Mouse (Mus musculus) heart, postnatal 0 days (tissue): ENCODE results near the gene Cacna2d1. TPM values are rescaled to one million over a fixed set of nuclear protein-coding genes. Genes with fewer than 3 reads are reported as not detected.

Experiments
- ATAC-seq: fragments of 200-750 bp; cut with Nextera tagmentation; 2 replicates; pipeline ENCODE4 v1.8.0; 2017; ENCODE audit warnings: low read depth, moderate number of reproducible peaks, moderate library complexity; ENCODE audit not compliant: insufficient read depth
- DNase-seq: peaks from one replicate; pipeline ENCODE4 v3.0.0-alpha.2; 2016; ENCODE audit warnings: low spot score
- H3K27ac ChIP-seq: fragments of 300-500 bp; sonication (generic); 2 replicates; pipeline ENCODE4 v1.5.1; 2014; ENCODE audit warnings: low read depth, mild to moderate bottlenecking
- H3K27me3 ChIP-seq: fragments of 300-500 bp; sonication (generic); 2 replicates; pipeline ENCODE4 v1.6.1; 2014; ENCODE audit warnings: low read length, mixed read lengths; ENCODE audit not compliant: control insufficient read depth, insufficient read depth
- H3K36me3 ChIP-seq: fragments of 300-500 bp; sonication (generic); replicated peaks from 2 replicates; pipeline ENCODE4 v1.6.1; 2014; ENCODE audit warnings: low read length, mixed read lengths; ENCODE audit not compliant: control insufficient read depth, insufficient read depth
- H3K4me1 ChIP-seq: fragments of 300-500 bp; sonication (generic); 2 replicates; pipeline ENCODE4 v1.6.1; 2014; ENCODE audit warnings: antibody characterized with exemption; ENCODE audit not compliant: control insufficient read depth, insufficient read depth
- H3K4me2 ChIP-seq: fragments of 300-500 bp; sonication (generic); 2 replicates; pipeline ENCODE4 v1.6.1; 2014; ENCODE audit warnings: low read depth, mild to moderate bottlenecking, low read length, moderate library complexity
- H3K4me3 ChIP-seq: fragments of 300-500 bp; sonication (generic); 2 replicates; pipeline ENCODE4 v1.5.1; 2014; ENCODE audit warnings: low read depth, low read length
- H3K9ac ChIP-seq: fragments of 300-500 bp; sonication (generic); replicated peaks from 2 replicates; pipeline ENCODE4 v1.6.1; 2014; ENCODE audit warnings: low read depth, low read length, mixed read lengths
- H3K9me3 ChIP-seq: fragments of 300-500 bp; sonication (generic); replicated peaks from 2 replicates; pipeline ENCODE4 v1.6.1; 2016; ENCODE audit warnings: low read length; ENCODE audit not compliant: control insufficient read depth
- CTCF ChIP-seq: IDR thresholded peaks from 2 replicates; pipeline ENCODE4 v1.5.1; 2016; ENCODE audit warnings: antibody characterized with exemption, control low read depth, low read depth
- EP300 ChIP-seq: IDR thresholded peaks from 2 replicates; pipeline ENCODE4 v1.6.1; 2016; ENCODE audit warnings: antibody characterized with exemption, low read depth
- WGBS: fragments of 180-500 bp; shearing (Covaris S2); extraction: QIAGEN DNeasy Blood & Tissue Kit; methylation state at CpG from one replicate; pipeline ENCODE4 v1.1.7; 2014; 5-methylcytosine and 5-hydroxymethylcytosine counted together
- polyA plus RNA-seq: library from polyadenylated mRNA; unstranded; fragments of >200 nt; fragmentation: Nextera tagmentation; extraction: Ambion mirVana; gene quantifications from 2 replicates; pipeline ENCODE4 v1.2.1, GENCODE M21; 2015
- total RNA-seq: library from RNA; depleted of rRNA; stranded (reverse); fragments of >200 nt; gene quantifications from 2 replicates; pipeline ENCODE4 v1.2.3, GENCODE M21; 2014; ENCODE audit warnings: low replicate concordance

Gene Cacna2d1
- total and polyA plus RNA-seq, 2 experiments from 2014 or later, result 17.7 to 37.6 TPM

DNA sequence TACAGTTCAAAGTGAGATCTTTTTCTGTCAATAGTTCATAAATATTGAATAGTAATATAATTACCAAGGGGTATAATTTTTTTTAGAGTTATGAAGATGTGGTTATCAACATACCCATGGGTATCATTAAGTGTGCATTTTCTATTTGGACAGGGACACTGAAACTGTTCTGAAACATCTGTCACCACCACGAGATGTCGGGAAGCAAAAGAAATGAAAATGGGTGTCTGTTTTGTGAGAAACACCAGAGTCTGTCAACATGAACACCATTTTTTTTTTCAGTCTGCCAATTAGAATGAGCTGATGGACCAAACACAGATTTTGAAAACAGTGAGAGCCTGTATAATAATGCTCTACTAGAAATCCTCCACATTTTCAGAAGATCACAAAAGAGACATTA, 153.5 kb downstream of the Cacna2d1 start:
- 0 out of 2 replicates have a peak, but pooled peaks cover 3% of the 10 kb centered on the region for H3K4me1 ChIP-seq
- ATAC-seq (no peak), DNase-seq (no peak)
- H3K4me3 ChIP-seq, result no peak overlapping the region
- no peak for TF ChIP-seq CTCF
- TF ChIP-seq EP300, result no peak
- no peaks in the 10 kb centered on the region for H3K36me3 ChIP-seq
- no peak overlapping the region for H3K9ac ChIP-seq
- no peak overlapping the region for H3K27ac ChIP-seq
- no peaks in the 10 kb centered on the region for H3K27me3 ChIP-seq
- WGBS, result 62% methylated on average over 2 of the region's 2 CpGs
- H3K4me2 ChIP-seq, result no peak overlapping the region
- H3K9me3 ChIP-seq, result no peaks in the 10 kb centered on the region

DNA sequence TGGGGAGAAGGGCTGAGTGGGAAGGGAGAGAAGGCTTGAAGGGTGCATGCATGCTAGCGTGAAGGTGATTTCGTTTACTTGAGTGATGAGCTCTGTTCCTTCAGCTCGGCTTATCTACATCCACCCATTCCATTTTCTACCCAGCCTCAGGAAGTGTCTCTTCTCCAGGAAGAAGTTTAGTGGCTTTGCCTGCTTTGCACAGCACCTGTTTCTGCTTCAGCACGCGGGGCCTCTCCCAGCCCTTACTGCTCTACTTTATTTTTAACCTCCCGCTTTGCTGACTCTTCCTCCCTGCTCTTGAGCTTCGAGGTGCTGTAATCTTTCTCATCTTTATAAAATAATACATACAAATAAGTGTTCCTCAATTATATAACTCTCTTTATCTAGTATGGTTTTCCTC, 158.0 kb downstream of the Cacna2d1 start:
- Histone ChIP-seq H3K36me3 (no peaks in the 10 kb centered on the region), H3K9ac (no peak overlapping the region), H3K27ac (no peak overlapping the region), H3K9me3 (no peaks in the 10 kb centered on the region), H3K4me3 (no peak overlapping the region), H3K4me2 (no peak overlapping the region), H3K27me3 (no peaks in the 10 kb centered on the region), H3K4me1 (0 out of 2 replicates have a peak, but pooled peaks cover 5% of the 10 kb centered on the region)
- no peak for ATAC-seq
- TF ChIP-seq EP300, result no peak
- no peak for TF ChIP-seq CTCF
- WGBS, result 40% methylated on average over 7 of the region's 7 CpGs
- no peak for DNase-seq

DNA sequence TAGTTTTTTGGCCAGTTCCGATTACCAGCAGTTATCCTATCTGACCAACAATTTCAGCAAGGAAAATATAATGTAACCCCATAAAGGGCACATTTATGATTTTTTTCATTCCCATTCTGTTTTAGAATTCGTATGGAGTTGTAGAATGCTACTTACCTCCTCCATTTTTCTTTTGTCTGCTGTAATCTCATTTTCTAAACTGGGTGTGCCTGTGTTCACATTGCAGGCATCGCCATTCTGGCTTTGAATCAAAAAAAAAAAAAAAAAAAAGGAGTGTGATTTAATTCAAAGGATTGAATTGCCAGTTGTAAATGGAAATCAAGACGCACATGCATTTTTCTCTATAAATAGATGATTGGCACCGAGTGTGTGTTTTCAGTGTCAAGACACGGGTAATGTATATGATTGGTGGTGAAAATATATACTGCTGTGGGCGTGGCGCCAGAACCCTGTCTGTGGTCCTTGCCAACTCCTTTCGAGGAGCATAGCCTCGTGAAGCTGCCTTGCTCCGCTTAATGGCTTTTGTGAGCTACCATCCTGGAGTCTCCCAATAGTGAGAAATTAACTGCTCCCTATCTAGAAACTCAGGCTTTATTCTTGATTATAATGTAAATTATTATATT, 158.7 kb downstream of the Cacna2d1 start:
- 64% methylated on average over 11 of the region's 11 CpGs for WGBS
- no peak overlapping the region for H3K4me3 ChIP-seq
- no peaks in the 10 kb centered on the region for H3K27me3 ChIP-seq
- no peaks in the 10 kb centered on the region for H3K9me3 ChIP-seq
- H3K27ac ChIP-seq, result no peak overlapping the region
- 0 out of 2 replicates have a peak, but pooled peaks cover 5% of the 10 kb centered on the region for H3K4me1 ChIP-seq
- ATAC-seq (no peak), DNase-seq (no peak)
- TF ChIP-seq CTCF (no peak), EP300 (no peak)
- H3K36me3 ChIP-seq, result no peaks in the 10 kb centered on the region
- no peak overlapping the region for H3K4me2 ChIP-seq
- H3K9ac ChIP-seq, result no peak overlapping the region

DNA sequence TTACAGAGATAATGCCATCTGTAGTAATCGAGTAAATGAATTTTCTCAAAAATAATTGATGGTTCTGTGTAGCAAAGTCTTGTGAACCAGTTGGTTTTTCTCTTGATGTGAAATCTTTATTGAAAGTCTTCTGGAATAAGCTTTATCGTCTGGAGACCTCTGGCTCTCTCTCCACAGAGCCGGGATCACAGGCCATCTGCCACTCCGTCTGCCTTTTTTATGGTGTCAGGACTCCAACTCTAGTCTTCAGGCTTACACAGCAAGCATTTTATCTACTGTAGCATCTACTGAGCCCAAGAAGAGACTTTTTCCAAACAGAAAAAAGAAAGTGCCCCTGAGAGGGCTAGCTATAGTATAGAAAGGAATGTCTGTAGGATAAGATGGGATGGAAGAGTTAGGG, 160.9 kb downstream of the Cacna2d1 start:
- 0 out of 2 replicates have a peak, but pooled peaks cover 5% of the 10 kb centered on the region for H3K4me1 ChIP-seq
- H3K27ac ChIP-seq, result no peak overlapping the region
- H3K4me2 ChIP-seq, result no peak overlapping the region
- no peaks in the 10 kb centered on the region for H3K27me3 ChIP-seq
- no peak overlapping the region for H3K9ac ChIP-seq
- DNase-seq, result no peak
- no peak for TF ChIP-seq EP300
- WGBS, result 80% methylated on average over 4 of the region's 4 CpGs
- H3K9me3 ChIP-seq, result no peaks in the 10 kb centered on the region
- H3K4me3 ChIP-seq, result no peak overlapping the region
- no peak for ATAC-seq
- no peaks in the 10 kb centered on the region for H3K36me3 ChIP-seq

DNA sequence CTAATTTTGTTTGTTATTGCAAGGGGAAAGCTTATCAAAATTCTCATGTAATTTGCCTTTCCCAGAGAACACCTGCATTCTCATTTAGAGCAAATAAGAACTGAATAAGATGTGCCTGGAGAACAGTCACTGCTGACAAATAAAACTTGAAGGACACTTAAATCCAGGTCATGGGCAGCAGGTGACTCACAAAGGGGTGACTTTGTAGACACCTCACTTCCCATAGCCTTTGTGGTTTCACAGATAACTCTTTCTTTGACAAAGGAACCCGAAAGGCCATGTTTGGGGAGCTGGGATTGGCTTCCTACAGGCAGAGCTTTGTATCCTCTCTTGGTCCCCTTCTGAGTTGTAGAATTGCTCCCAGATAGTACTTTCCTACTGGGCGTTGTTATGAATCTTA, 164.3 kb downstream of the Cacna2d1 start:
- no peak for TF ChIP-seq EP300
- no peak for TF ChIP-seq CTCF
- Histone ChIP-seq H3K9me3 (no peaks in the 10 kb centered on the region), H3K27me3 (no peaks in the 10 kb centered on the region), H3K4me1 (no peaks in the 10 kb centered on the region), H3K36me3 (no peaks in the 10 kb centered on the region), H3K4me2 (no peak overlapping the region), H3K27ac (no peak overlapping the region), H3K9ac (no peak overlapping the region), H3K4me3 (no peak overlapping the region)
- ATAC-seq, result no peak
- 91% methylated on average over 2 of the region's 2 CpGs for WGBS
- no peak for DNase-seq

DNA sequence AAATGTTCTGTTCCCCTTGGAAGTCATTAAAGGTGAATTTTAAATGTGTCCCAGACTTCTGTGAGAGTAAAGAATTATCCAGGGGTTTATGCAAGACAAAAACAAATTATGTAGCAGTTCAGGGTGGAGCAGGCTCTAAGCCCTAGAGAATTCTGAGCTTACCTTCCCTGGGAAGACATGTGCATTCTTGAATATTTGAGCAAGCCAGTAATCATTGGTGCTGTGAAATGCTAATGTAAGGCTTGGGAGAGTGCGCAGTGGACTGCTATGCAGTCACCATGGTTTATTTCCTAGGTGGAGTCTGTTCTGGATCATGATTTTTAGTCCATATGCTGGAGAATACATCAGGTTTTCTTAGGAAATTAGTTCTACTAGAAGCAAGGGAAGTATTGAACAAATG, 167.3 kb downstream of the Cacna2d1 start:
- ATAC-seq, result no peak

More for the DNA sequence above, 167.3 kb downstream of the Cacna2d1 start:
- H3K9me3 ChIP-seq, result no peaks in the 10 kb centered on the region
- H3K4me3 ChIP-seq, result no peak overlapping the region
- no peak for DNase-seq
- no peaks in the 10 kb centered on the region for H3K4me1 ChIP-seq
- no peaks in the 10 kb centered on the region for H3K27me3 ChIP-seq
- H3K9ac ChIP-seq, result no peak overlapping the region
- WGBS, result 93% methylated on average over 1 of the region's 1 CpGs
- no peak overlapping the region for H3K27ac ChIP-seq
- H3K36me3 ChIP-seq, result no peaks in the 10 kb centered on the region
- no peak for TF ChIP-seq EP300
- TF ChIP-seq CTCF, result no peak
- H3K4me2 ChIP-seq, result no peak overlapping the region
